Mouse (Mus musculus): ENCODE measurements around the gene Glipr1l1.
A peak's percentile ranks its signal among the peaks of the same experiment; 100 is the strongest.
"Not testable (repeated sequence)": the region's sequence is repeated elsewhere in the genome, so short reads cannot be mapped to it uniquely, and the experiment has no call there.

Glipr1l1 gene

GRCm38 (mm10) chr10:112059702-112060582 is at the start of gene Glipr1l1:
Gene Glipr1l1 (plus strand): TSS chr10:112060189.
- DNase-seq (ENCODE audit: low read depth, low spot score), result peak; percentile 48

- DNase-seq (ENCODE audit: low read depth, low spot score), result no peak
Measured at GRCm38 (mm10) chr10:112023585-112023984, 36.4 kb upstream of the Glipr1l1 start.

GRCm38 (mm10) chr10:112028689-112029088 is 31.3 kb upstream of the Glipr1l1 start:
- DNase-seq (ENCODE audit: low read depth, low spot score), result not testable (repeated sequence)

GRCm38 (mm10) chr10:112043523-112043922 is 16.5 kb upstream of the Glipr1l1 start:
- DNase-seq (ENCODE audit: low read depth, low spot score), result not testable (repeated sequence)

- not testable (repeated sequence) for DNase-seq (ENCODE audit: low read depth, low spot score)
Measured at GRCm38 (mm10) chr10:112044283-112044682, 15.7 kb upstream of the Glipr1l1 start.

DNA sequence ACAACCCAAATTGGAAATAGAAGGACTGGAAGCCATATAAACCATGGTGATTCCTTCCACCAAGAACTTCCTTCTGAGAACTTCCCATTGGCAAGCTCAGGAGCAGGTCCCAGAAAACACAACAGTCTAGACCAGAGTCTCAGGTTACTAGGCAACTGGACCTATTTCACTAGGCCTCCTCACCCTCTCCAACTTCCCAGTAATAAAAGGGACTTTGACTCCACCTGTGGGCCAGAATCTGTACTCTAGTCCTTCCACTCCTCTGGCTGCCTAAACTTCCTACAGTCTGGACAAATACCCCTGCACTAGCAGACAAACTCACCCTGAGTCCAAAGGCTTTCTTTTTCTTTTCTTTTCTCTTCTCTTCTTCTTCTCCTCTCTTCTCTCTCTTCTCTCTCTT is 8.8 kb upstream of the Glipr1l1 start:
- DNase-seq (ENCODE audit: low read depth, low spot score), result peak; percentile 25

DNA sequence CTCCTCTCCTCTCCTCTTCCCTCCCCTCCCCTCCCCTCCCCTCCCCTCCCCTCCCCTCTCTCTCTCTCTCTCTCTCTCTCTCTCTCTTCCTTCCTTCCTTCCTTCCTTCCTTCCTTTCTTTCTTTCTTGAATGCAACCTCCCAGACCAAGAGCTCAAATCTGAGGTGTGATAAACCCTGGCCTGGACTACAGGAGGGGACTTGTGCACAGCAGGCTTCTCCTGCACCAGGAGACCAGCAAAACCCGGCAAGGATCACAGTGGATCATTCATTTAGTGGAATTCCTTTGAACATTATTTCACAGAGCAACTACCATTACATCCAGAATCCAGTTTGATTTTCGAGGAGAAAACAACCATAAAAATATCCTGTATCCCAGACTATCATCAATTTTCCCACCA is 8.0 kb upstream of the Glipr1l1 start:
- DNase-seq (ENCODE audit: low read depth, low spot score), result peak; percentile 4

GRCm38 (mm10) chr10:112060583-112060934 is 570 bp downstream of the Glipr1l1 start:
- DNase-seq (ENCODE audit: low read depth, low spot score), result not testable (repeated sequence)

- DNase-seq (ENCODE audit: low read depth, low spot score), result no peak
Measured at GRCm38 (mm10) chr10:112080044-112080443, 20.1 kb downstream of the Glipr1l1 start.

DNA sequence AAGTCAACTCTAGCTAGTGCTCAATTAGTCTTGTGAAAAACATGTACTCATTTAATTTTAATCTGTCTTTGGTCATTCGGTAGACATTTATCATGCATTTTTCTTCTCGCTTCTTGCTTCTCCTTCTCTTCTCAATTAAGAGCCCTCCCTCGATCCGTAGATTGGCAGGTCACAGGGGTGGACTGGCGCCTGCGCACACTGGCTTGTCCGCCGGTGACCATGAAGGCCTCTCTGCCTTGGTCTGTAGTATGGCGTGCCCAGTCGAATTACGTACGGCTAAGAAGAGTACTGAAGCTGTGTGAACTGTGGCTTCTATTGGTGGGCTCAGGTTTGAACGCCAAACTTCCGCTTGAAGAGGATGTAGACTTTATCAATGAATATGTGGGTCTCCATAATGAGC is 23.2 kb downstream of the Glipr1l1 start, which contains the start of gene Glipr1l2:
TSS of gene Glipr1l2 (plus strand) at position 198 of the 400 bp plus-strand sequence.
- DNase-seq (ENCODE audit: low read depth, low spot score), result no peak

- DNase-seq (ENCODE audit: low read depth, low spot score), result peak; percentile 69
Measured at GRCm38 (mm10) chr10:112105785-112106184, 45.8 kb downstream of the Glipr1l1 start.

- no peak for DNase-seq (ENCODE audit: low read depth, low spot score)
Measured at GRCm38 (mm10) chr10:112110401-112110800, 50.4 kb downstream of the Glipr1l1 start.

DNA sequence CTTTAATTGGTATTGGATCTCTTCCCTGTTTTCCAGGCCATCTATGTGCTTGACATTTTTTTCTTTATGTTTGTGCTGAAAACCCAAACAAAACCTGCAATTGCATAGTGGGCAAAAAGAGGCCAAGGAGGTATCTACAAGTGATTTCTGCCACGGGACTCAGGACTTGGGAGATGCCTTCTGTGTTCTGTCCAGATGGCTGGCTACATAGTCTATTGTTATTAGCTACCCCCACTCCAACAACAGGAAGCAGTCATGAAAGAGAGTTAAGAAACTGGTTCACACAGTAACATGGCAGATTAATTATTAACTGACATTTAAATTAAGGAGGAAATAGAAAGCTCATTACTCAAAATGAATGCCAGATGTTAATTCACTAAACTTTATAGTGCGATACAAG is 65.1 kb downstream of the Glipr1l1 start:
- DNase-seq (ENCODE audit: low read depth, low spot score), result not testable (repeated sequence)

DNA sequence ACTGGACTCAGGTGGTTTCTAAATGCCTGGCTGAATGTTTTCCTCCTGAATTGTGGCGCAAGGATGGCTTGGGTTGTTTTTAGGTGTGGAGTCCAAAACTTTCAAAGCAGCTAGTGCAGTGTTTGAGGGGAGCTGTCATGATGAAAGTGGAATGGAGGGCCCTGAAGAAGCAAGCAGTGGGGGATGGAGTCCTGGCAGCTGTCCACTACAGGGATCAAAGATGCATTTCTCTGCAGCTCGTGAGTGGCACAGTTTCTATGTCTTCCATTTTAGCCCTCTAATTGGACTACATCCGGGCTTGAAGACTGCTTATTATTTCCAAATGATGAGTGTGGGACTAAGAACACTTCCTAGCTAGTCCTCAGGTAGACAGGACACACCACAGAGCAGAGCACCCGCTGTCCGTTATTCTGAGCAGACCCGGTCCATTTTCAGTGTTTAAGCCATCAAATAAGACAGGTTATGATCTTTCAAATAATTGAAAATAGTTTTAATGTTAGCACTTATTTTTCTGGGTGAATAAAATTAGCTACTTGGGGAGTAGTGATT is 67.8 kb downstream of the Glipr1l1 start:
- not testable (repeated sequence) for DNase-seq (ENCODE audit: low read depth, low spot score)

All from CD4-positive, CD25-positive, alpha-beta regulatory T cell, adult 2 months (primary cell).